Mouse (Mus musculus) left cerebral cortex, postnatal 10 days (tissue): ENCODE measurements around the gene Phospho2. TPM values are rescaled to one million over a fixed set of nuclear protein-coding genes. Genes with fewer than 3 reads are reported as not detected.
A peak's percentile ranks its signal among the peaks of the same experiment; 100 is the strongest.

ENCODE experiments used
- DNase-seq, 2 experiments: peaks; one replicate each; pipeline ENCODE4 v3.0.0; 2021 to 2022; ENCODE audit warnings: low spot score in 2 of 2, mixed read lengths in 1 of 2; ENCODE audit errors: extremely low spot score in 1 of 2
- intact Hi-C: fragments of 180-260 bp; cut with DNase I; formaldehyde crosslinking; loops from one replicate; pipeline ENCODE4 v1.15.1; 2025
- total RNA-seq, 2 experiments: library from RNA; stranded (reverse); gene quantifications; 2 replicates each; pipeline ENCODE4 v1.2.3; 2021

The Phospho2 gene
- total RNA-seq, 2 experiments from 2014 or later: 15.8 to 19.0 TPM

GRCm38 (mm10) chr2:69821711-69822110 lies 32.3 kb downstream of the Phospho2 start, which contains the start of gene Klhl23:
TSS of gene Klhl23 (plus strand) at chr2:69821944.
- peak in 1 of 2 experiments; percentile 42 for DNase-seq
- intact Hi-C loops: loop anchor here (5.0 kb wide), 1 partner anchor 41 kb away; the partner anchor contains the start of gene Ssb

GRCm38 (mm10) chr2:69822361-69823128 lies 33.1 kb downstream of the Phospho2 start:
- intact Hi-C loops: loop anchor here (5.0 kb wide), 1 partner anchor 40 kb away; the partner anchor contains the start of gene Ssb
- peak; percentile 32 to 71 for DNase-seq

GRCm38 (mm10) chr2:69823129-69823677 lies 33.8 kb downstream of the Phospho2 start:
- peak in 1 of 2 experiments; percentile 63 for DNase-seq
- intact Hi-C loops: loop anchor here (5.0 kb wide), 1 partner anchor 39 kb away; the partner anchor contains the start of gene Ssb

GRCm38 (mm10) chr2:69825898-69826297 lies 36.5 kb downstream of the Phospho2 start:
- intact Hi-C loops: no loop called here
- DNase-seq: no peak

GRCm38 (mm10) chr2:69826380-69826779 lies 37.0 kb downstream of the Phospho2 start:
- DNase-seq: peak in 1 of 2 experiments; percentile 46
- intact Hi-C loops: no loop called here

- intact Hi-C loops: no loop called here
- no peak for DNase-seq
Measured at GRCm38 (mm10) chr2:69828031-69828430, 38.6 kb downstream of the Phospho2 start.

GRCm38 (mm10) chr2:69829680-69830079 lies 40.3 kb downstream of the Phospho2 start:
- intact Hi-C loops: no loop called here
- no peak for DNase-seq

- intact Hi-C loops: no loop called here
- no peak for DNase-seq
Measured at GRCm38 (mm10) chr2:69830116-69830515, 40.7 kb downstream of the Phospho2 start.

GRCm38 (mm10) chr2:69837244-69837967 lies 48.0 kb downstream of the Phospho2 start:
- no peak for DNase-seq
- intact Hi-C loops: no loop called here

GRCm38 (mm10) chr2:69837996-69838395 lies 48.6 kb downstream of the Phospho2 start:
- DNase-seq: no peak
- intact Hi-C loops: no loop called here

GRCm38 (mm10) chr2:69838707-69839106 lies 49.3 kb downstream of the Phospho2 start:
- intact Hi-C loops: no loop called here
- no peak for DNase-seq

GRCm38 (mm10) chr2:69840261-69840660 lies 50.8 kb downstream of the Phospho2 start:
- peak in 1 of 2 experiments; percentile 72 for DNase-seq
- intact Hi-C loops: no loop called here

GRCm38 (mm10) chr2:69849215-69849614 lies 59.8 kb downstream of the Phospho2 start:
- intact Hi-C loops: no loop called here
- DNase-seq: no peak

Other genes with a start within 250 kb of the Phospho2 start
- under 1 TPM; 0.12 to 0.15 TPM for gene Lrp2, start 203.6 kb upstream of the Phospho2 start, total RNA-seq
- gene Bbs5, start 142.5 kb upstream of the Phospho2 start, total RNA-seq: 10 to 100 TPM; 29.2 to 29.6 TPM
- 1 to 10 TPM; 1.7 TPM for gene Klhl41, start 119.5 kb upstream of the Phospho2 start, total RNA-seq
- gene Fastkd1, start 76.1 kb upstream of the Phospho2 start, total RNA-seq: 10 to 100 TPM; 20.6 to 21.6 TPM
- gene Ppig, start 67.1 kb upstream of the Phospho2 start, total RNA-seq: 10 to 100 TPM; 55.4 to 59.5 TPM
- gene Ccdc173, start within 50 bp of the Phospho2 start, total RNA-seq: 1 to 10 TPM; 2.4 to 2.5 TPM
- gene Klhl23, start 32.3 kb downstream of the Phospho2 start, total RNA-seq: 100 to 1,000 TPM; 130 to 143 TPM
- 100 to 1,000 TPM; 138 to 143 TPM for gene Ssb, start 71.9 kb downstream of the Phospho2 start, total RNA-seq
- 10 to 100 TPM; 12.3 to 14.8 TPM for gene Mettl5, start 96.0 kb downstream of the Phospho2 start, total RNA-seq
- gene Ubr3, start 107.6 kb downstream of the Phospho2 start, total RNA-seq: 100 to 1,000 TPM; 132 to 142 TPM
- 1 to 10 TPM; 1.1 to 1.9 TPM for gene Myo3b, start 249.5 kb downstream of the Phospho2 start, total RNA-seq